ENCODE assay signal across 20 mouse cellular contexts in the genomic region with DNA sequence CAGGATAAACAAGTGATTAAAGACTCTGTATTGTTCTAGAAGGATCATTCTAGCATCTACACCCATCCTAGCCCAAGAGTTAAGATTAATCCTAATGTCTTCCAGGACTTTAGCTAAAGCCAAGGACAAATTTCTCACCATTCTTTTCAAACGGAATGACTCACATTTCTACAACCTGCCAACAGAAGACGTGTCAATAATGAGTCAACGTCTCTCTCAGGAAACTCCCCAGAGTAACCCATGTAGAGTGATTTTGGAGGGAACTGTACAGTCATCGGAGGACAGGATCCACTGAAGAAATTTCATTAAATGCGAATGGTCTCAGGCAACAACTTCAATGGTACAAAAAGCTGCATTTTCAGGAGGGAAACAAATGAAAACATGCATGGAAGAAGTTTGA.
DNase-seq lines count a peak whose midpoint lies in the region; ATAC-seq and TF ChIP-seq lines count a peak whose summit lies in the region.
"Had no signal": no experiment of that assay in that cellular context is flagged by ENCODE, and none has a peak within 500 bp of the region (broad histone marks: within the 10 kb centered on the region; RNA-seq: fewer than 3 reads in every experiment).

No protein-coding gene starts in this region.

- peaks cover 13% of the 10 kb centered on the region for H3K4me1 ChIP-seq in embryonic fibroblast, embryonic 13.5 days (ENCODE audit: control insufficient read depth, insufficient read depth, low read length)
- H3K4me1 ChIP-seq in kidney, adult 2 months (ENCODE audit: control insufficient read depth, insufficient read depth, low read length), result no peaks in the 10 kb centered on the region
- H3K4me1 ChIP-seq in neural tube, embryonic 15.5 days, result no peaks in the 10 kb centered on the region
- H3K4me1 ChIP-seq: embryonic facial prominence, embryonic 13.5 days; kidney, embryonic 15.5 days; limb, embryonic 13.5 days had no signal

- no peak overlapping the region for H3K4me3 ChIP-seq in embryonic fibroblast, embryonic 13.5 days (ENCODE audit: insufficient read depth, low read length)
- no peak overlapping the region for H3K4me3 ChIP-seq in kidney, adult 2 months (ENCODE audit: insufficient read depth, low read depth, low read length)
- no peak overlapping the region for H3K4me3 ChIP-seq in neural tube, embryonic 15.5 days (replicated peaks)
- H3K4me3 ChIP-seq: embryonic facial prominence, embryonic 13.5 days; kidney, embryonic 15.5 days; limb, embryonic 13.5 days had no signal

- H3K36me3 ChIP-seq in kidney, adult 2 months (ENCODE audit: control insufficient read depth, insufficient read depth, low read length), result no peaks in the 10 kb centered on the region
- H3K36me3 ChIP-seq in neural tube, embryonic 15.5 days, result no peaks in the 10 kb centered on the region
- H3K36me3 ChIP-seq: embryonic facial prominence, embryonic 13.5 days; G1E; kidney, embryonic 15.5 days; limb, embryonic 13.5 days had no signal

- H3K9me3 ChIP-seq in neural tube, embryonic 15.5 days (replicated peaks), result no peaks in the 10 kb centered on the region
- H3K9me3 ChIP-seq: embryonic facial prominence, embryonic 13.5 days; kidney, embryonic 15.5 days; limb, embryonic 13.5 days had no signal

- no peak for TF ChIP-seq POLR2A in embryonic fibroblast, embryonic 13.5 days (IDR thresholded peaks at IDR 0.05; ENCODE audit: low read depth, low read length)
- no peak for TF ChIP-seq POLR2A in kidney, adult 2 months (IDR thresholded peaks at IDR 0.05; ENCODE audit: low read depth, low read length)

- DNase-seq in heart, adult 9 months (ENCODE audit: low spot score in 2 of 2), result peak; percentile 33 to 35
- DNase-seq in heart, adult 11 months, result no peak
- peak; percentile 60 for DNase-seq in 3134 (ENCODE audit: extremely low read depth, insufficient read length, low spot score)
- peak; percentile 74 for DNase-seq in 416B (ENCODE audit: low read depth)
- no peak for DNase-seq in kidney, adult 2 months
- DNase-seq: adrenal gland, adult 8-10 months; cerebellum, adult 11 months; cerebellum, postnatal 14 days; gastrocnemius, postnatal 36 days; midbrain, embryonic 14.5 days had no signal

- no peak for TF ChIP-seq CTCF in embryonic fibroblast, embryonic 13.5 days (IDR thresholded peaks at IDR 0.05; ENCODE audit: borderline replicate concordance, insufficient read depth, low read length)
- TF ChIP-seq CTCF in kidney, adult 2 months (conservative IDR thresholded peaks at IDR 0.05; ENCODE audit: insufficient read depth, insufficient read length, low read depth, low read length), result no peak

- H3K27ac ChIP-seq in embryonic fibroblast, embryonic 13.5 days (ENCODE audit: insufficient read depth, low read length), result peak overlapping the region; percentile 94
- H3K27ac ChIP-seq in kidney, adult 2 months (ENCODE audit: insufficient read depth, low read depth, low read length), result no peak overlapping the region
- H3K27ac ChIP-seq in neural tube, embryonic 15.5 days (replicated peaks), result no peak overlapping the region
- H3K27ac ChIP-seq: embryonic facial prominence, embryonic 13.5 days; kidney, embryonic 15.5 days; limb, embryonic 13.5 days; liver, embryonic 14.5 days had no signal

- no peak overlapping the region for H3K9ac ChIP-seq in neural tube, embryonic 15.5 days (replicated peaks)
- H3K9ac ChIP-seq: embryonic facial prominence, embryonic 13.5 days; kidney, embryonic 15.5 days; limb, embryonic 13.5 days; liver, embryonic 14.5 days had no signal

- ATAC-seq in neural tube, embryonic 15.5 days (ENCODE audit: low FRiP score), result no peak
- ATAC-seq: forebrain, embryonic 16.5 days; hindbrain, embryonic 16.5 days; intestine, embryonic 16.5 days had no signal

- H3K4me2 ChIP-seq in neural tube, embryonic 15.5 days, result no peak overlapping the region
- H3K4me2 ChIP-seq: embryonic facial prominence, embryonic 13.5 days; kidney, embryonic 15.5 days; limb, embryonic 13.5 days had no signal

- no peaks in the 10 kb centered on the region for H3K27me3 ChIP-seq in kidney, adult 2 months (replicated peaks; ENCODE audit: control insufficient read depth, insufficient read depth, low read length)
- no peaks in the 10 kb centered on the region for H3K27me3 ChIP-seq in neural tube, embryonic 15.5 days (replicated peaks)
- H3K27me3 ChIP-seq: embryonic facial prominence, embryonic 13.5 days; kidney, embryonic 15.5 days; limb, embryonic 13.5 days had no signal

- WGBS in kidney, adult 2 months, result 77% methylated on average over 5 of the region's 5 CpGs
- WGBS in neural tube, embryonic 15.5 days, result 91% methylated on average over 5 of the region's 5 CpGs

Comparison
In these comparisons a context has a peak if more than half of its experiments do, and no peak if none do; other contexts are left out.
1. DNase-seq: peak in heart, adult 9 months (2 of 2), 3134 (single experiment) and 416B (single experiment); none in heart, adult 11 months (single experiment) and kidney, adult 2 months (single experiment).